Mouse (Mus musculus) stomach, postnatal 0 days (tissue): ENCODE results near the gene Plk2. TPM values are rescaled to one million over a fixed set of nuclear protein-coding genes. Genes with fewer than 3 reads are reported as not detected.

Experiments used
- ATAC-seq: fragments of 200-750 bp; cut with Nextera tagmentation; 2 replicates; pipeline ENCODE4 v1.8.0; 2017; ENCODE audit not compliant: low FRiP score, low TSS enrichment
- DNase-seq: peaks from one replicate; pipeline ENCODE4 v3.0.0-alpha.2; 2016; ENCODE audit warnings: low spot score
- H3K27ac ChIP-seq: fragments of 300-500 bp; sonication (generic); replicated peaks from 2 replicates; pipeline ENCODE4 v1.5.1; 2014; ENCODE audit warnings: mild to moderate bottlenecking, control low read depth
- H3K27me3 ChIP-seq: fragments of 300-500 bp; sonication (generic); 2 replicates; pipeline ENCODE4 v1.6.1; 2014; ENCODE audit warnings: low read length; ENCODE audit not compliant: control insufficient read depth, insufficient read depth
- H3K36me3 ChIP-seq: fragments of 300-500 bp; sonication (generic); 2 replicates; pipeline ENCODE4 v1.6.1; 2014; ENCODE audit warnings: low read length, mixed read lengths; ENCODE audit not compliant: control insufficient read depth, insufficient read depth
- H3K4me1 ChIP-seq: fragments of 300-500 bp; sonication (generic); replicated peaks from 2 replicates; pipeline ENCODE4 v1.6.1; 2014; ENCODE audit warnings: antibody characterized with exemption; ENCODE audit not compliant: control insufficient read depth, insufficient read depth
- H3K4me2 ChIP-seq: fragments of 300-500 bp; sonication (generic); replicated peaks from 2 replicates; pipeline ENCODE4 v1.6.1; 2014; ENCODE audit warnings: low read depth, mild to moderate bottlenecking, control low read depth, moderate library complexity
- H3K4me3 ChIP-seq: fragments of 300-500 bp; sonication (generic); 2 replicates; pipeline ENCODE4 v1.5.1; 2014; ENCODE audit warnings: low read depth, low read length, control low read depth
- H3K9ac ChIP-seq: fragments of 300-500 bp; sonication (generic); 2 replicates; pipeline ENCODE4 v1.6.1; 2014; ENCODE audit warnings: mild to moderate bottlenecking, low read length, control low read depth, mixed read lengths
- H3K9me3 ChIP-seq: fragments of 300-500 bp; sonication (generic); 2 replicates; pipeline ENCODE4 v1.6.1; 2016; ENCODE audit warnings: low read length; ENCODE audit not compliant: control insufficient read depth
- CTCF ChIP-seq: IDR thresholded peaks from 2 replicates; pipeline ENCODE4 v1.5.1; 2016; ENCODE audit warnings: antibody characterized with exemption, low read depth, mild to moderate bottlenecking, moderate library complexity
- EP300 ChIP-seq: optimal IDR thresholded peaks from 2 replicates; pipeline ENCODE3; 2016; ENCODE audit warnings: antibody characterized with exemption
- WGBS: fragments of 180-500 bp; shearing (Covaris S2); extraction: QIAGEN DNeasy Blood & Tissue Kit; methylation state at CpG from one replicate; pipeline ENCODE4 v1.1.7; 2014; 5-methylcytosine and 5-hydroxymethylcytosine counted together
- polyA plus RNA-seq: library from polyadenylated mRNA; unstranded; fragments of >200 nt; fragmentation: Nextera tagmentation; extraction: Ambion mirVana; gene quantifications from 2 replicates; pipeline ENCODE4 v1.2.1, GENCODE M21; 2015

Plk2 gene
- polyA plus RNA-seq, 1 experiment from 2014 or later = 41.5 TPM

- no peak overlapping the region for H3K9ac ChIP-seq
- WGBS = 83% methylated on average over 4 of the region's 4 CpGs
- no peak for ATAC-seq
Observed at GRCm38 (mm10) chr13:110432613-110433012, 37.8 kb downstream of the Plk2 start.

DNA sequence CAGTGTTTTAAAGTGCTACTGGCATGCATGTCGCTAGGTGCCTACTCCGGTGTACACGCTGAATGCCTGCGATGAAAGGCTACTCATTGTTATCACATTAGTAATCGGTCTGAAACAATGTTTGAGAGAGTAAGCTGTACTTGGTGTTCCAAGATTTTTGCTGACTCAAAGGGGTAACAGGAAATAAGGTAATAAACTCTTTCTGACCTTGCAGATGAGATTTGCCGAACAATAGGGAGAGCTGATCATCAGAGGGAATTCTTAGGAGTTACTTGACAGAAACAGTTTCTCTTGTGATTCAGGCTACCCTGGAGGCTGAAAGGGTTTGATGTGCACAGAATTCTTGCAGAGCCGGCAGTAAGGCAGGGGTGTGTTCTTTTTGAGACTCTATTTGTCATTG lies 41.8 kb downstream of the Plk2 start:
- H3K9me3 ChIP-seq = no peaks in the 10 kb centered on the region
- 0 out of 2 replicates have a peak overlapping the region, but pooled peaks have one; percentile 3 for H3K4me2 ChIP-seq
- no peak overlapping the region for H3K9ac ChIP-seq
- 37% methylated on average over 7 of the region's 7 CpGs for WGBS
- no peak for DNase-seq
- H3K27ac ChIP-seq = no peak overlapping the region
- peak; percentile 86 for ATAC-seq
- TF ChIP-seq EP300 = peak; percentile 63
- TF ChIP-seq CTCF = no peak
- no peaks in the 10 kb centered on the region for H3K27me3 ChIP-seq
- H3K4me3 ChIP-seq = no peak overlapping the region
- H3K36me3 ChIP-seq = no peaks in the 10 kb centered on the region
- no peaks in the 10 kb centered on the region for H3K4me1 ChIP-seq

More at GRCm38 (mm10) chr13:110432613-110433012, 37.8 kb downstream of the Plk2 start:
- H3K4me1 ChIP-seq = no peaks in the 10 kb centered on the region
- H3K27ac ChIP-seq = no peak overlapping the region
- no peaks in the 10 kb centered on the region for H3K9me3 ChIP-seq
- no peaks in the 10 kb centered on the region for H3K36me3 ChIP-seq
- H3K27me3 ChIP-seq = no peaks in the 10 kb centered on the region
- no peak overlapping the region for H3K4me3 ChIP-seq
- no peak overlapping the region for H3K4me2 ChIP-seq
- TF ChIP-seq CTCF (no peak), EP300 (no peak)
- no peak for DNase-seq

DNA sequence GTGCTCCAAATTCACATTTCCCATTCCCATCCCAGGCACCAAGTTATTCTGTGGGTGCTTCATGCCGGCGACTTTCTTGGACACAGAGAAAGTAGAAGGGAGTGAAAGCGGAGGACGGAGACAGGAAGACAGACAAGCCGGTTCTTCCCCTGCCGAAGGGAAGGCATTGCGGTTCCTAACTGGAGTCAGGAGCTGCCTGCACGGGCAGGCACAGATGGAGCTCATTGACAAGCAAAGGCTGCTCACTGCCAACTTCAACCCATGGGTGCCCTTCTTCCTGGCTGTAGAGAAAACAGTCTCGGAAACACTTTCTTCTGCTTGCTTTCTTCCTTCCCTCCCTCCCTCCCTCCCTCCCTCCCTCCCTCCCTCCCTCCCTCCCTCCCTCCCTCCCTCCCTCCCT lies 43.8 kb downstream of the Plk2 start:
- ATAC-seq (no peak), DNase-seq (no peak)
- Histone ChIP-seq H3K4me3 (no peak overlapping the region), H3K27me3 (no peaks in the 10 kb centered on the region), H3K9ac (no peak overlapping the region), H3K36me3 (no peaks in the 10 kb centered on the region), H3K4me2 (no peak overlapping the region), H3K27ac (no peak overlapping the region), H3K9me3 (no peaks in the 10 kb centered on the region), H3K4me1 (no peaks in the 10 kb centered on the region)
- no peak for TF ChIP-seq CTCF
- TF ChIP-seq EP300 = no peak
- 69% methylated on average over 9 of the region's 9 CpGs for WGBS

DNA sequence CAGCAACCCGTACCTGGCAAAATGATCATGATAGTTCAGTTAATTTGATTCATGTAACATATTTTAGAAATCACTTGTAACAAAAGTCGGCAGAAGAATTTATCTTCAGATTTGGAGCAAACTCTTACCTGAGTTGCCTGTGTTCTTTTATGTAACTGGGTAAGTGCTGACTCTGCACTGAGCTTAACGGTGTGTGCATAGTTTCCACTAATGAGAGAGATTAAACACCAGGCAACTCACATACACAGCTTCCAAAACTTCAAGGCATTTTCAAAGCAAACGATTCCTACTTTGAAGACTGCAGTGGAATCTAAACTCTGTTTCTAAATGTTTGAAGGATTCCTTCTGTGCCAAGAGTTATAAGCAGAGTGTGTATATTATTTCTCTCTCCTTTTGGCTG lies 49.5 kb downstream of the Plk2 start:
- TF ChIP-seq EP300 (no peak), CTCF (no peak)
- H3K27ac ChIP-seq = no peak overlapping the region
- no peaks in the 10 kb centered on the region for H3K9me3 ChIP-seq
- DNase-seq (no peak), ATAC-seq (no peak)
- no peaks in the 10 kb centered on the region for H3K36me3 ChIP-seq
- peaks cover 7% of the 10 kb centered on the region; the same call in 1 of the 2 replicates for H3K4me1 ChIP-seq
- H3K9ac ChIP-seq = no peak overlapping the region
- H3K27me3 ChIP-seq = no peaks in the 10 kb centered on the region
- H3K4me2 ChIP-seq = no peak overlapping the region
- H3K4me3 ChIP-seq = no peak overlapping the region
- 40% methylated on average over 4 of the region's 4 CpGs for WGBS

GRCm38 (mm10) chr13:110444894-110445293 lies 50.0 kb downstream of the Plk2 start:
- Histone ChIP-seq H3K9me3 (no peaks in the 10 kb centered on the region), H3K9ac (no peak overlapping the region), H3K27me3 (no peaks in the 10 kb centered on the region), H3K4me3 (no peak overlapping the region), H3K4me2 (no peak overlapping the region), H3K36me3 (no peaks in the 10 kb centered on the region), H3K4me1 (peaks cover 7% of the 10 kb centered on the region; the same call in 1 of the 2 replicates), H3K27ac (peak overlapping the region; percentile 40; the same call in 1 of the 2 replicates)
- WGBS = 28% methylated on average over 3 of the region's 3 CpGs
- ATAC-seq (peak; percentile 73), DNase-seq (peak; percentile 39)
- TF ChIP-seq CTCF (no peak), EP300 (no peak)

DNA sequence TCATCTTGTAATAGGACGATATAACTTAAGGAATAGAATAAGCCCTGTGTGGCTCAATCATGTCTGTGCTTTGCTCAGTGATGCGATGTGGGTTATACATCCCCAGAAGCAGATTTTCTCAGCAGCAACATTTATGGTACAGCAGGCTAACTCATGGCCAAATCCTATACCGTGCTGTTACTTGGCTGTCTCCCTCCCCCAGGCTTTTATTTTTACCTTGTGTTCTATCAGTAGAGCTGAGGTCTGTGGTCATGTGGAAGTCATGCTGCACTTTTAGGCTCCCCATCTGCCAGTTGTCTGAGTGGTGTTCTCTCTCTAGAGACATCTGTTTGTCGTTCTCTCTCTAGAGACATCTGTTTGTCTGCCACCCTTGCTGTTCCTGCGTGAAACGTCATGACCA lies 51.6 kb downstream of the Plk2 start:
- ATAC-seq (no peak), DNase-seq (no peak)
- Histone ChIP-seq H3K36me3 (no peaks in the 10 kb centered on the region), H3K9me3 (no peaks in the 10 kb centered on the region), H3K9ac (no peak overlapping the region), H3K4me2 (no peak overlapping the region), H3K4me3 (no peak overlapping the region), H3K27me3 (no peaks in the 10 kb centered on the region), H3K27ac (no peak overlapping the region), H3K4me1 (peaks cover 7% of the 10 kb centered on the region; the same call in 1 of the 2 replicates)
- TF ChIP-seq EP300 (no peak), CTCF (no peak)
- WGBS = 84% methylated on average over 6 of the region's 6 CpGs
